Mouse (Mus musculus) macrophage (primary cell): ENCODE results near the gene Csf3r. TPM values are rescaled to one million over a fixed set of nuclear protein-coding genes. Genes with fewer than 3 reads are reported as not detected.

Experiments
- H3K27ac ChIP-seq: fragments of 350-480 bp; formaldehyde crosslinking; 2 replicates; pipeline ENCODE4 v1.9.0; 2021
- H3K36me3 ChIP-seq: fragments of 350-480 bp; formaldehyde crosslinking; 2 replicates; pipeline ENCODE4 v1.9.0; 2021; ENCODE audit errors: inconsistent target
- H3K4me3 ChIP-seq: fragments of 350-480 bp; formaldehyde crosslinking; 2 replicates; pipeline ENCODE4 v1.9.0; 2021; ENCODE audit errors: inconsistent target
- H3K79me2 ChIP-seq: fragments of 350-480 bp; formaldehyde crosslinking; 2 replicates; pipeline ENCODE4 v1.9.0; 2021; ENCODE audit errors: inconsistent target
- WGBS: methylation state at CpG from one replicate; pipeline ENCODE4 v1.1.7; 2026; ENCODE audit warnings: inconsistent platforms; ENCODE audit not compliant: missing documents; 5-methylcytosine and 5-hydroxymethylcytosine counted together
- polyA plus RNA-seq: library from polyadenylated mRNA; stranded (reverse); fragments of 250-400 nt; gene quantifications from 3 replicates; pipeline ENCODE4 v1.2.4, GENCODE M21; 2018; ENCODE audit warnings: inconsistent platforms

Csf3r gene
- polyA plus RNA-seq, 1 experiment from 2014 or later: 106 TPM

GRCm38 (mm10) chr4:126068842-126069241, 44.5 kb downstream of the Csf3r start:
- H3K4me3 ChIP-seq: no peak overlapping the region
- no peaks in the 10 kb centered on the region for H3K79me2 ChIP-seq
- 77% methylated on average over 6 of the region's 6 CpGs for WGBS
- H3K27ac ChIP-seq: no peak overlapping the region
- H3K36me3 ChIP-seq: no peaks in the 10 kb centered on the region

GRCm38 (mm10) chr4:126077833-126078232, 53.5 kb downstream of the Csf3r start:
- Histone ChIP-seq H3K36me3 (no peaks in the 10 kb centered on the region), H3K27ac (no peak overlapping the region), H3K79me2 (no peaks in the 10 kb centered on the region), H3K4me3 (no peak overlapping the region)
- WGBS: 91% methylated on average over 6 of the region's 6 CpGs

- no peaks in the 10 kb centered on the region for H3K79me2 ChIP-seq
- H3K4me3 ChIP-seq: no peak overlapping the region
- no peak overlapping the region for H3K27ac ChIP-seq
- no peaks in the 10 kb centered on the region for H3K36me3 ChIP-seq
- 88% methylated on average over 4 of the region's 4 CpGs for WGBS
These were observed 54.9 kb downstream of the Csf3r start for GRCm38 (mm10) chr4:126079266-126079665.

GRCm38 (mm10) chr4:126081601-126082000, 57.3 kb downstream of the Csf3r start:
- WGBS: 87% methylated on average over 1 of the region's 1 CpGs
- Histone ChIP-seq H3K36me3 (no peaks in the 10 kb centered on the region), H3K79me2 (no peaks in the 10 kb centered on the region), H3K27ac (no peak overlapping the region), H3K4me3 (no peak overlapping the region)

GRCm38 (mm10) chr4:126083021-126083420, 58.7 kb downstream of the Csf3r start:
- 90% methylated on average over 8 of the region's 9 CpGs for WGBS
- H3K36me3 ChIP-seq: no peaks in the 10 kb centered on the region
- no peak overlapping the region for H3K27ac ChIP-seq
- H3K4me3 ChIP-seq: no peak overlapping the region
- H3K79me2 ChIP-seq: no peaks in the 10 kb centered on the region

- Histone ChIP-seq H3K27ac (no peak overlapping the region), H3K36me3 (no peaks in the 10 kb centered on the region), H3K4me3 (no peak overlapping the region), H3K79me2 (no peaks in the 10 kb centered on the region)
- 82% methylated on average over 8 of the region's 8 CpGs for WGBS
These were observed 60.0 kb downstream of the Csf3r start for GRCm38 (mm10) chr4:126084382-126084781.

GRCm38 (mm10) chr4:126085996-126086576, 61.7 kb downstream of the Csf3r start:
- Histone ChIP-seq H3K4me3 (no peak overlapping the region), H3K27ac (peak overlapping the region; percentile 43), H3K36me3 (no peaks in the 10 kb centered on the region), H3K79me2 (no peaks in the 10 kb centered on the region)
- 3% methylated on average over 7 of the region's 7 CpGs for WGBS

- Histone ChIP-seq H3K79me2 (no peaks in the 10 kb centered on the region), H3K36me3 (no peaks in the 10 kb centered on the region), H3K4me3 (no peak overlapping the region), H3K27ac (no peak overlapping the region)
- 53% methylated on average over 7 of the region's 7 CpGs for WGBS
These were observed 65.9 kb downstream of the Csf3r start for GRCm38 (mm10) chr4:126090101-126090847.

- 85% methylated on average over 4 of the region's 4 CpGs for WGBS
- Histone ChIP-seq H3K36me3 (no peaks in the 10 kb centered on the region), H3K79me2 (no peaks in the 10 kb centered on the region), H3K4me3 (no peak overlapping the region), H3K27ac (no peak overlapping the region)
These were observed 66.4 kb downstream of the Csf3r start for GRCm38 (mm10) chr4:126090848-126091124.

GRCm38 (mm10) chr4:126091873-126092272, 67.5 kb downstream of the Csf3r start:
- no peak overlapping the region for H3K4me3 ChIP-seq

More at GRCm38 (mm10) chr4:126091873-126092272, 67.5 kb downstream of the Csf3r start:
- H3K79me2 ChIP-seq: peaks cover 3% of the 10 kb centered on the region
- H3K27ac ChIP-seq: no peak overlapping the region
- 95% methylated on average over 8 of the region's 8 CpGs for WGBS
- no peaks in the 10 kb centered on the region for H3K36me3 ChIP-seq

Other genes starting within 250 kb of the Csf3r start
- gene Mrps15, start 22.4 kb downstream of the Csf3r start, polyA plus RNA-seq: 75.9 to 175 TPM (median 85.2 TPM) in 3 replicates
- gene Oscp1, start 34.0 kb downstream of the Csf3r start, polyA plus RNA-seq: 1.3 to 1.4 TPM (median 1.4 TPM) in 3 replicates
- 32.0 to 47.2 TPM (median 38.4 TPM) in 3 replicates for gene Lsm10, start 72.1 kb downstream of the Csf3r start, polyA plus RNA-seq
- gene Stk40, start 79.4 kb downstream of the Csf3r start, polyA plus RNA-seq: 16.8 to 26.2 TPM (median 19.5 TPM) in 3 replicates
- gene Eva1b, start 123.2 kb downstream of the Csf3r start, polyA plus RNA-seq: 4.4 to 20.0 TPM (median 6.2 TPM) in 3 replicates
- gene Sh3d21, start 138.9 kb downstream of the Csf3r start, polyA plus RNA-seq: 0.38 to 0.59 TPM (median 0.58 TPM) in 3 replicates
- 109 to 345 TPM (median 123 TPM) in 3 replicates for gene Thrap3, start 178.2 kb downstream of the Csf3r start, polyA plus RNA-seq
- 105 to 157 TPM (median 139 TPM) in 3 replicates for gene Map7d1, start 231.8 kb downstream of the Csf3r start, polyA plus RNA-seq
- gene Trappc3, start 237.8 kb downstream of the Csf3r start, polyA plus RNA-seq: 93.4 to 103 TPM (median 95.6 TPM) in 3 replicates